Mouse (Mus musculus): ENCODE results near the gene Plppr1. TPM values are rescaled to one million over a fixed set of nuclear protein-coding genes. Genes with fewer than 3 reads are reported as not detected.

The Plppr1 gene
- polyA plus RNA-seq, 1 experiment from 2014 or later, result 41.7 TPM

GRCm38 (mm10) chr4:49101934-49102768, 43.1 kb downstream of the Plppr1 start:
- peak; percentile 66 for DNase-seq (ENCODE audit: low spot score)

GRCm38 (mm10) chr4:49102769-49103193, 43.7 kb downstream of the Plppr1 start:
- H3K4me3 ChIP-seq (ENCODE audit: low read depth, low read length), result no peak overlapping the region
- no peak for ATAC-seq
- no peaks in the 10 kb centered on the region for H3K9me3 ChIP-seq (replicated peaks; ENCODE audit: control insufficient read depth, low read length)
- H3K9ac ChIP-seq (ENCODE audit: low read length), result no peak overlapping the region
- H3K4me2 ChIP-seq (ENCODE audit: low read length), result no peak overlapping the region
- H3K27me3 ChIP-seq (replicated peaks; ENCODE audit: control insufficient read depth, insufficient read depth, low read length), result no peaks in the 10 kb centered on the region
- DNase-seq (ENCODE audit: low spot score), result no peak
- WGBS, result 83% methylated on average over 4 of the region's 4 CpGs
- H3K36me3 ChIP-seq (ENCODE audit: control insufficient read depth, insufficient read depth, low read length), result 0 out of 2 replicates have a peak, but pooled peaks cover 3% of the 10 kb centered on the region
- H3K4me1 ChIP-seq (ENCODE audit: control insufficient read depth, insufficient read depth, low read length), result peaks cover 5% of the 10 kb centered on the region; the same call in 1 of the 2 replicates
- no peak overlapping the region for H3K27ac ChIP-seq (ENCODE audit: low read depth, low read length)

More at GRCm38 (mm10) chr4:49101934-49102768, 43.1 kb downstream of the Plppr1 start:
- peak overlapping the region; percentile 17; the same call in 1 of the 2 replicates for H3K27ac ChIP-seq (ENCODE audit: low read depth, low read length)
- no peak overlapping the region for H3K4me2 ChIP-seq (ENCODE audit: low read length)
- peaks cover 5% of the 10 kb centered on the region; the same call in 1 of the 2 replicates for H3K4me1 ChIP-seq (ENCODE audit: control insufficient read depth, insufficient read depth, low read length)
- H3K9ac ChIP-seq (ENCODE audit: low read length), result no peak overlapping the region
- ATAC-seq, result peak; percentile 50; the same call in 1 of the 2 replicates
- H3K36me3 ChIP-seq (ENCODE audit: control insufficient read depth, insufficient read depth, low read length), result 0 out of 2 replicates have a peak, but pooled peaks cover 3% of the 10 kb centered on the region
- H3K4me3 ChIP-seq (ENCODE audit: low read depth, low read length), result no peak overlapping the region
- H3K27me3 ChIP-seq (replicated peaks; ENCODE audit: control insufficient read depth, insufficient read depth, low read length), result no peaks in the 10 kb centered on the region
- WGBS, result 12% methylated on average over 7 of the region's 7 CpGs
- no peaks in the 10 kb centered on the region for H3K9me3 ChIP-seq (replicated peaks; ENCODE audit: control insufficient read depth, low read length)

GRCm38 (mm10) chr4:49104860-49105259, 45.8 kb downstream of the Plppr1 start:
- Histone ChIP-seq H3K27me3 (replicated peaks; ENCODE audit: control insufficient read depth, insufficient read depth, low read length) (no peaks in the 10 kb centered on the region), H3K9me3 (replicated peaks; ENCODE audit: control insufficient read depth, low read length) (no peaks in the 10 kb centered on the region), H3K4me3 (ENCODE audit: low read depth, low read length) (no peak overlapping the region), H3K9ac (ENCODE audit: low read length) (no peak overlapping the region), H3K36me3 (ENCODE audit: control insufficient read depth, insufficient read depth, low read length) (0 out of 2 replicates have a peak, but pooled peaks cover 3% of the 10 kb centered on the region), H3K4me2 (ENCODE audit: low read length) (no peak overlapping the region), H3K4me1 (ENCODE audit: control insufficient read depth, insufficient read depth, low read length) (peaks cover 5% of the 10 kb centered on the region; the same call in 1 of the 2 replicates), H3K27ac (ENCODE audit: low read depth, low read length) (no peak overlapping the region)
- DNase-seq (ENCODE audit: low spot score) (no peak), ATAC-seq (no peak)
- WGBS, result 86% methylated on average over 8 of the region's 8 CpGs

- no peaks in the 10 kb centered on the region for H3K36me3 ChIP-seq (ENCODE audit: control insufficient read depth, insufficient read depth, low read length)
- H3K4me2 ChIP-seq (ENCODE audit: low read length), result no peak overlapping the region
- H3K9ac ChIP-seq (ENCODE audit: low read length), result no peak overlapping the region
- no peaks in the 10 kb centered on the region; the same call in 1 of the 2 replicates for H3K4me1 ChIP-seq (ENCODE audit: control insufficient read depth, insufficient read depth, low read length)
- WGBS, result 87% methylated on average over 4 of the region's 4 CpGs
- H3K27ac ChIP-seq (ENCODE audit: low read depth, low read length), result no peak overlapping the region
- no peak for ATAC-seq
- no peaks in the 10 kb centered on the region for H3K9me3 ChIP-seq (replicated peaks; ENCODE audit: control insufficient read depth, low read length)
- DNase-seq (ENCODE audit: low spot score), result no peak
- no peaks in the 10 kb centered on the region for H3K27me3 ChIP-seq (replicated peaks; ENCODE audit: control insufficient read depth, insufficient read depth, low read length)
- no peak overlapping the region for H3K4me3 ChIP-seq (ENCODE audit: low read depth, low read length)
These were observed 48.8 kb downstream of the Plppr1 start for GRCm38 (mm10) chr4:49107895-49108294.

GRCm38 (mm10) chr4:49108371-49108770, 49.3 kb downstream of the Plppr1 start:
- Histone ChIP-seq H3K27me3 (replicated peaks; ENCODE audit: control insufficient read depth, insufficient read depth, low read length) (no peaks in the 10 kb centered on the region), H3K4me2 (ENCODE audit: low read length) (no peak overlapping the region), H3K4me1 (ENCODE audit: control insufficient read depth, insufficient read depth, low read length) (no peaks in the 10 kb centered on the region), H3K9me3 (replicated peaks; ENCODE audit: control insufficient read depth, low read length) (no peaks in the 10 kb centered on the region), H3K36me3 (ENCODE audit: control insufficient read depth, insufficient read depth, low read length) (no peaks in the 10 kb centered on the region), H3K4me3 (ENCODE audit: low read depth, low read length) (no peak overlapping the region), H3K27ac (ENCODE audit: low read depth, low read length) (no peak overlapping the region), H3K9ac (ENCODE audit: low read length) (no peak overlapping the region)
- 56% methylated on average over 8 of the region's 8 CpGs for WGBS
- ATAC-seq (peak; percentile 29; the same call in 1 of the 2 replicates), DNase-seq (ENCODE audit: low spot score) (no peak)

- Histone ChIP-seq H3K4me3 (ENCODE audit: low read depth, low read length) (no peak overlapping the region), H3K36me3 (ENCODE audit: control insufficient read depth, insufficient read depth, low read length) (no peaks in the 10 kb centered on the region), H3K27ac (ENCODE audit: low read depth, low read length) (no peak overlapping the region), H3K27me3 (replicated peaks; ENCODE audit: control insufficient read depth, insufficient read depth, low read length) (no peaks in the 10 kb centered on the region), H3K9me3 (replicated peaks; ENCODE audit: control insufficient read depth, low read length) (no peaks in the 10 kb centered on the region), H3K4me2 (ENCODE audit: low read length) (no peak overlapping the region), H3K4me1 (ENCODE audit: control insufficient read depth, insufficient read depth, low read length) (no peaks in the 10 kb centered on the region), H3K9ac (ENCODE audit: low read length) (no peak overlapping the region)
- DNase-seq (ENCODE audit: low spot score) (no peak), ATAC-seq (no peak)
- WGBS, result 50% methylated on average over 5 of the region's 5 CpGs
These were observed 50.9 kb downstream of the Plppr1 start for GRCm38 (mm10) chr4:49109989-49110388.

GRCm38 (mm10) chr4:49118842-49119241, 59.8 kb downstream of the Plppr1 start:
- H3K27me3 ChIP-seq (replicated peaks; ENCODE audit: control insufficient read depth, insufficient read depth, low read length), result no peaks in the 10 kb centered on the region
- DNase-seq (ENCODE audit: low spot score), result no peak
- no peak overlapping the region for H3K4me3 ChIP-seq (ENCODE audit: low read depth, low read length)
- H3K4me2 ChIP-seq (ENCODE audit: low read length), result no peak overlapping the region
- H3K9ac ChIP-seq (ENCODE audit: low read length), result no peak overlapping the region
- no peaks in the 10 kb centered on the region for H3K9me3 ChIP-seq (replicated peaks; ENCODE audit: control insufficient read depth, low read length)
- H3K4me1 ChIP-seq (ENCODE audit: control insufficient read depth, insufficient read depth, low read length), result no peaks in the 10 kb centered on the region
- H3K36me3 ChIP-seq (ENCODE audit: control insufficient read depth, insufficient read depth, low read length), result no peaks in the 10 kb centered on the region
- 88% methylated on average over 2 of the region's 2 CpGs for WGBS
- H3K27ac ChIP-seq (ENCODE audit: low read depth, low read length), result no peak overlapping the region
- no peak for ATAC-seq

GRCm38 (mm10) chr4:49144798-49145197, 85.7 kb downstream of the Plppr1 start:
- DNase-seq (ENCODE audit: low spot score), result peak; percentile 45
- H3K9ac ChIP-seq (ENCODE audit: low read length), result no peak overlapping the region

GRCm38 (mm10) chr4:49148775-49149174, 89.7 kb downstream of the Plppr1 start:
- no peaks in the 10 kb centered on the region for H3K27me3 ChIP-seq (replicated peaks; ENCODE audit: control insufficient read depth, insufficient read depth, low read length)
- H3K27ac ChIP-seq (ENCODE audit: low read depth, low read length), result no peak overlapping the region
- no peak overlapping the region for H3K4me3 ChIP-seq (ENCODE audit: low read depth, low read length)
- H3K36me3 ChIP-seq (ENCODE audit: control insufficient read depth, insufficient read depth, low read length), result no peaks in the 10 kb centered on the region
- 74% methylated on average over 2 of the region's 2 CpGs for WGBS
- H3K9ac ChIP-seq (ENCODE audit: low read length), result no peak overlapping the region
- no peak overlapping the region for H3K4me2 ChIP-seq (ENCODE audit: low read length)
- DNase-seq (ENCODE audit: low spot score) (no peak), ATAC-seq (no peak)
- H3K4me1 ChIP-seq (ENCODE audit: control insufficient read depth, insufficient read depth, low read length), result peaks cover 14% of the 10 kb centered on the region
- H3K9me3 ChIP-seq (replicated peaks; ENCODE audit: control insufficient read depth, low read length), result no peaks in the 10 kb centered on the region

More at GRCm38 (mm10) chr4:49144798-49145197, 85.7 kb downstream of the Plppr1 start:
- Histone ChIP-seq H3K27ac (ENCODE audit: low read depth, low read length) (no peak overlapping the region), H3K4me1 (ENCODE audit: control insufficient read depth, insufficient read depth, low read length) (peaks cover 9% of the 10 kb centered on the region; the same call in 1 of the 2 replicates), H3K4me2 (ENCODE audit: low read length) (no peak overlapping the region), H3K4me3 (ENCODE audit: low read depth, low read length) (no peak overlapping the region), H3K36me3 (ENCODE audit: control insufficient read depth, insufficient read depth, low read length) (no peaks in the 10 kb centered on the region), H3K9me3 (replicated peaks; ENCODE audit: control insufficient read depth, low read length) (no peaks in the 10 kb centered on the region), H3K27me3 (replicated peaks; ENCODE audit: control insufficient read depth, insufficient read depth, low read length) (no peaks in the 10 kb centered on the region)
- 66% methylated on average over 4 of the region's 4 CpGs for WGBS
- ATAC-seq, result no peak; the same call in 1 of the 2 replicates
